Mouse (Mus musculus) intestine, embryonic 14.5 days (tissue): ENCODE results near the gene Neb. TPM values are rescaled to one million over a fixed set of nuclear protein-coding genes. Genes with fewer than 3 reads are reported as not detected.

ENCODE experiments used
- ATAC-seq: fragments of 200-750 bp; cut with Nextera tagmentation; replicated peaks from 2 replicates; pipeline ENCODE4 v1.8.0; 2017; ENCODE audit warnings: low read depth, moderate number of reproducible peaks, moderate TSS enrichment, moderate library complexity; ENCODE audit not compliant: low FRiP score, low TSS enrichment
- DNase-seq: peaks from one replicate; pipeline ENCODE4 v3.0.0-alpha.2; 2018; ENCODE audit warnings: low spot score
- H3K27ac ChIP-seq: fragments of 300-500 bp; sonication (generic); 2 replicates; pipeline ENCODE4 v1.5.1; 2014; ENCODE audit warnings: low read depth, mild to moderate bottlenecking, control low read depth
- H3K27me3 ChIP-seq: fragments of 300-500 bp; sonication (generic); replicated peaks from 2 replicates; pipeline ENCODE4 v1.6.1; 2014; ENCODE audit warnings: low read length, control low read depth; ENCODE audit not compliant: control insufficient read depth, insufficient read depth
- H3K36me3 ChIP-seq: fragments of 300-500 bp; sonication (generic); 2 replicates; pipeline ENCODE4 v1.6.1; 2014; ENCODE audit warnings: low read length, control low read depth; ENCODE audit not compliant: control insufficient read depth, insufficient read depth
- H3K4me1 ChIP-seq: fragments of 300-500 bp; sonication (generic); replicated peaks from 2 replicates; pipeline ENCODE4 v1.6.1; 2014; ENCODE audit warnings: low read length, control low read depth, mixed read lengths; ENCODE audit not compliant: control insufficient read depth, insufficient read depth
- H3K4me2 ChIP-seq: fragments of 300-500 bp; sonication (generic); 2 replicates; pipeline ENCODE4 v1.6.1; 2014; ENCODE audit warnings: low read length
- H3K4me3 ChIP-seq: fragments of 300-500 bp; sonication (generic); 2 replicates; pipeline ENCODE4 v1.5.1; 2014; ENCODE audit warnings: low read depth, low read length, control low read depth, mixed read lengths
- H3K9ac ChIP-seq: fragments of 300-500 bp; sonication (generic); 2 replicates; pipeline ENCODE4 v1.6.1; 2014; ENCODE audit warnings: mild to moderate bottlenecking, low read length
- H3K9me3 ChIP-seq: fragments of 300-500 bp; sonication (generic); 2 replicates; pipeline ENCODE4 v1.6.1; 2016; ENCODE audit warnings: low read length, control low read depth; ENCODE audit not compliant: control insufficient read depth
- WGBS: fragments of 180-500 bp; shearing (Covaris S2); extraction: QIAGEN DNeasy Blood & Tissue Kit; methylation state at CpG from one replicate; pipeline ENCODE4 v1.1.7; 2014; 5-methylcytosine and 5-hydroxymethylcytosine counted together
- polyA plus RNA-seq: library from polyadenylated mRNA; unstranded; fragments of >200 nt; fragmentation: Nextera tagmentation; extraction: Ambion mirVana; gene quantifications from 2 replicates; pipeline ENCODE4 v1.2.1, GENCODE M21; 2014

Neb gene
- polyA plus RNA-seq, 1 experiment from 2014 or later, result 0.07 TPM

DNA sequence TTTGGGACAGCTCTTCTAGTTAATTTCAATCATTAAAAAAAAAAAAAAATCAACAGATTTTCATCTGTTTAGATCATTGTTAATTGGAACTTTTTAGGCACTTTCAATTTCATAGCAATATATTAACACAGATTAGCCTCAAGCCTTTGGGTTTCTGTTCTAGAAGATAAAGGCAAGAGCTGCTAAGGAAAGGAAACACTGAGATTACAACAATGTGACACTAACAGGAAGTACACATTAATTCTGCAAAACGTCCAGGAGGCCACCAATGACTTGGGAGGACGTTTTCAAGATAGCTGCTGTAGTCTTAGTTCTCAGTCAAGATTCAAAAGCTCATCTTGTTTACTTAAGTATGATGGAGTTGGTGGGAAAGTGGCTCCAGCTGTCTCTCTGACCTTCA is 44.7 kb downstream of the Neb start:
- Histone ChIP-seq H3K27me3 (no peaks in the 10 kb centered on the region), H3K4me3 (no peak overlapping the region), H3K4me2 (no peak overlapping the region), H3K4me1 (no peaks in the 10 kb centered on the region), H3K27ac (no peak overlapping the region), H3K36me3 (no peaks in the 10 kb centered on the region), H3K9me3 (no peaks in the 10 kb centered on the region), H3K9ac (no peak overlapping the region)
- ATAC-seq (no peak), DNase-seq (no peak)
- 23% methylated on average over 2 of the region's 2 CpGs for WGBS

- Histone ChIP-seq H3K4me2 (no peak overlapping the region), H3K4me1 (no peaks in the 10 kb centered on the region), H3K9me3 (no peaks in the 10 kb centered on the region), H3K36me3 (no peaks in the 10 kb centered on the region), H3K27me3 (no peaks in the 10 kb centered on the region), H3K27ac (no peak overlapping the region), H3K9ac (no peak overlapping the region), H3K4me3 (no peak overlapping the region)
- DNase-seq (no peak), ATAC-seq (no peak)
- 79% methylated on average over 3 of the region's 3 CpGs for WGBS
These were observed 46.5 kb downstream of the Neb start for GRCm38 (mm10) chr2:52331761-52332160.

DNA sequence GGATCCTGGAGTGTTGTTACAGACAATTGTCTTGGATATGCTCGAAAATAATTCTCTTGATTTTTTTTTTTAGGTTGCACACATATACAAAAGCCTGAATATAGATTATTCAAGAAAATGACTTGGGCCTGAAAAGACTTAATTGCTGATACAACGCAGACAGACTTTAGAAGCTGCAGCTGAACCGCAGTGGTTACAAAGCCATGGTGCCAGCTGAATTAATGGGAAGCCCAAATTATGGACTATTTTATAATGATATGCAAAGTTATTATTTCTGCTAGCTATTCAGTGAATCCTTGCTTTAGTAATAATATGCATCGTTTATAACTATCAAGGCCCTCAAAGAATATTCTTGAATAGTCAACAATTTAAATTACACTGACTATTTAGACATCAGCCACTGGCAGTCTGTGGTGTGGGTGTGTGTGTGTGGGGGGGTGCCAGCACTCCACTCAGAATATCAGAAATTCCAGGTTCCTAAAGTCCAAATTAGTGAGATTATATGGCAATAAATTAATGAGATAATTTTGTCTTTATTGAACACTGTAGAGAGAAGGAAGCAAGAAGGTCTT is 50.9 kb downstream of the Neb start:
- Histone ChIP-seq H3K4me3 (no peak overlapping the region), H3K27me3 (no peaks in the 10 kb centered on the region), H3K36me3 (no peaks in the 10 kb centered on the region), H3K9ac (no peak overlapping the region), H3K9me3 (no peaks in the 10 kb centered on the region), H3K27ac (no peak overlapping the region), H3K4me2 (no peak overlapping the region), H3K4me1 (no peaks in the 10 kb centered on the region)
- DNase-seq (no peak), ATAC-seq (no peak)
- WGBS, result 81% methylated on average over 4 of the region's 4 CpGs

DNA sequence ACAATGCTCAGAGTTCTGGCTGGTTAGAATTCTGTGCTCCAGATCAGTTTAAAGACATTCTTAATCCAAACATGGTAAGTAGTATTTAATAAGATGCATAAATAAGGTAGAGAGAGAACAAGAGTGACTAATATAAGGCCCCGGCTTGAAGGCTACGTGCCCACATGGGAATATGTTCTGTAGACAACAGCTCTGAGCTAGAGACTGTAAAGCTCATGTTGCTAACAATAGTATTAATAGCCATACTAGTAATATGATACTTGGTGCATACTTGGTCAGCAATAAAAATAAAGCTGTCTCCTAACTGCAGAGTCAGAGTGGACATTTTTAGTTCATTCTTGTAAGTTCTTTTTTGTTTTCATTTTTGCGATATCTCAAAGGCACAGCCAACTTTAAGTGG is 56.4 kb downstream of the Neb start:
- Histone ChIP-seq H3K9me3 (no peaks in the 10 kb centered on the region), H3K27ac (no peak overlapping the region), H3K27me3 (no peaks in the 10 kb centered on the region), H3K9ac (no peak overlapping the region), H3K36me3 (no peaks in the 10 kb centered on the region), H3K4me1 (no peaks in the 10 kb centered on the region), H3K4me3 (no peak overlapping the region), H3K4me2 (no peak overlapping the region)
- ATAC-seq (no peak), DNase-seq (no peak)
- 85% methylated on average over 3 of the region's 3 CpGs for WGBS

- H3K9me3 ChIP-seq, result no peaks in the 10 kb centered on the region
- no peaks in the 10 kb centered on the region for H3K36me3 ChIP-seq
- H3K4me3 ChIP-seq, result no peak overlapping the region
- ATAC-seq (no peak), DNase-seq (no peak)
- WGBS, result 90% methylated on average over 2 of the region's 2 CpGs
- no peak overlapping the region for H3K9ac ChIP-seq
- no peaks in the 10 kb centered on the region for H3K27me3 ChIP-seq
- no peak overlapping the region for H3K4me2 ChIP-seq
- no peaks in the 10 kb centered on the region for H3K4me1 ChIP-seq
- no peak overlapping the region for H3K27ac ChIP-seq
These were observed 58.1 kb downstream of the Neb start for GRCm38 (mm10) chr2:52320175-52320574.

DNA sequence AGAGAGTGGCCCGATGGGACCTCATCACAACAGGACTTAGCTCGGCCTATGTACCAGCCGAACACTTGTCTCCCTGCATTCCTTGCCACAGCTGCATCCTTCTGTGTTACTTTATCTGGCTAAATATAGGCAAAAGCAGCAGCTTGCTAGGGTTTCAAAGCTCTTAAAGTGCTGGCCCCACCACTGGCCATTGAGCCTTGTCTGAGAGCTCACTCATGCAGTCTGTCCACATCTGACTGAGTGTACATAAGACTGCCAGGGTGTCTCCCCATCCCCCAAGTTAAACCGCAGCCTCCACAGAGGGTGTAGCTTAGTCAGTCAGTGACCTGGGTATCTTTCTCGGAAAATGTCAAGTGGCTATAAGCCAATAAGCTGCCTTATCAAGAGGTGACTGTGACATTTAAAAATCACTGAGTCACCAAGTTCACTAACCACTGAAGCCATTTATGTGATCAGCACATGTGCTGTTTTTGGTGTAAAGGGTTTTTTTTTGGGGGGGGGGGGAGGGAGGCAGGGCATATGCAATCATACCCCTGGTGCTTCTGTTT is 59.2 kb downstream of the Neb start:
- Histone ChIP-seq H3K9me3 (no peaks in the 10 kb centered on the region), H3K36me3 (no peaks in the 10 kb centered on the region), H3K27me3 (no peaks in the 10 kb centered on the region), H3K9ac (no peak overlapping the region), H3K4me2 (no peak overlapping the region), H3K4me3 (no peak overlapping the region), H3K27ac (no peak overlapping the region), H3K4me1 (no peaks in the 10 kb centered on the region)
- DNase-seq (no peak), ATAC-seq (no peak)
- 60% methylated on average over 5 of the region's 5 CpGs for WGBS

- ATAC-seq, result no peak
- Histone ChIP-seq H3K36me3 (no peaks in the 10 kb centered on the region), H3K9me3 (no peaks in the 10 kb centered on the region), H3K4me3 (no peak overlapping the region), H3K27me3 (no peaks in the 10 kb centered on the region), H3K4me1 (no peaks in the 10 kb centered on the region), H3K4me2 (no peak overlapping the region), H3K27ac (no peak overlapping the region), H3K9ac (no peak overlapping the region)
- WGBS, result 76% methylated on average over 4 of the region's 4 CpGs
- no peak for DNase-seq
These were observed 60.8 kb downstream of the Neb start for GRCm38 (mm10) chr2:52317471-52317870.

DNA sequence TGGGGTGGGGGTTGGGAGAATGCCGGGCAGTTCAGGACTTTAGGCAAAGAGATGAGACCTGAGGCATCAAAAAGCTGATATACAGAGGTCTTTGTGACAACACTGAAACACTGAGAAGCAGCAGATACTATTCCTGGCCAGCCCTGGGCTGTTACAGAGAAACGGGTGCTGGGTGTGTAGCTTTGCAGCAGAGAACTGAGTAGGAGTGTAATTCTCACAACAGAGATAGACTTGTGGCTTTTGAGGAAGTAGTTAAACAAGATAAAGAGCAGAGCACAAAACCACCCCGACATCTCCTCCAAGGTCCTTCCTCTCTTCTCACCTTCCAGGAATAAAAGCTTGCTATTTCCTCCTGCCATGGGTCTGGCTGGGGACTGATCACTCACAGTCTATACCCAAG is 62.5 kb downstream of the Neb start:
- DNase-seq (no peak), ATAC-seq (no peak)
- Histone ChIP-seq H3K9ac (no peak overlapping the region), H3K27ac (no peak overlapping the region), H3K36me3 (no peaks in the 10 kb centered on the region), H3K27me3 (no peaks in the 10 kb centered on the region), H3K9me3 (no peaks in the 10 kb centered on the region), H3K4me3 (no peak overlapping the region), H3K4me2 (no peak overlapping the region), H3K4me1 (no peaks in the 10 kb centered on the region)
- 50% methylated on average over 3 of the region's 3 CpGs for WGBS

DNA sequence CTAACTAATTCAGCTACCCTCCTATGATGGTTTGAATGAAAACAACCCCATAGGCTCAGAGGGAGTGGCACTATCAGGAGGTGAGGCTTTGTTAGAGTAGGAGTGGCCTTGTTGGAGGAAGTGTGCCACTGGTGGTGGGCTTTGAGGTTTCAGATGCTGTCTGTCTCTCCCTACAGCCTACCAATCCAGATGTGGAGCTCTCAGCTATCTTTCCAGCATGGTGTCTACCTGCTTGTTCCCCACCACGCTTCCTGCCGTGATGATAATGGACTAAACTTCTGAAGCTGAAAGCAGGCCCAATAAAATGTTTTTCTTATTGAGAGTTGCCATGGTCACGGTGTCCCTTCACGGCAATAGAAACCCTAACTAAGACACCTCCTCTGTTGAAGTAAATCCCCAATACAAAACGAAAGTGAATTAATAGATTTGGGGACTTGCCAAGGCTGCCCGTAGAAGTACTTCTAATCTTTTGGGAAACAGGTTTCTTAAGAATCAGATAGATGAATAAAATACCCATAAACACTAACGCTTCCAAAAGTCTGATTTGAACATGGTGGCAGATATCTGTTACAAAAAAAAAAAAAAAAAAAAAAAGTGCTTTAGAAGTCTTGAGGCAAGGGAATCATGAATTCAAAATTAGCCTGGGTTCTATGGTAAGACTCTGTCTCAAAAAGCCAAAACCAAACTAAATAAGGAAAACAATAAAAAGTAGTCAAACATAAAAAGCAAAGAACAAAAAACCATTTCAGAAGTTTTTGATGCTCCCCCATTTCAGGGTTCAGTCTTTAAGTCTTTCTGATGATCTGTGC is 63.1 kb downstream of the Neb start:
- Histone ChIP-seq H3K4me2 (no peak overlapping the region), H3K4me1 (no peaks in the 10 kb centered on the region), H3K27ac (no peak overlapping the region), H3K9ac (no peak overlapping the region), H3K4me3 (no peak overlapping the region), H3K36me3 (no peaks in the 10 kb centered on the region), H3K27me3 (no peaks in the 10 kb centered on the region), H3K9me3 (no peaks in the 10 kb centered on the region)
- ATAC-seq, result no peak
- WGBS, result 88% methylated on average over 7 of the region's 7 CpGs
- no peak for DNase-seq
